Mouse (Mus musculus): ENCODE measurements around the gene Cfap221. TPM values are rescaled to one million over a fixed set of nuclear protein-coding genes. Genes with fewer than 3 reads are reported as not detected.

The Cfap221 gene
- polyA plus RNA-seq, 1 experiment from 2014 or later = 0.27 TPM

- H3K27me3 ChIP-seq = no peaks in the 10 kb centered on the region
- no peaks in the 10 kb centered on the region for H3K9me3 ChIP-seq
- H3K4me2 ChIP-seq (replicated peaks) = no peak overlapping the region
- H3K4me1 ChIP-seq = 0 out of 2 replicates have a peak, but pooled peaks cover 6% of the 10 kb centered on the region
- no peaks in the 10 kb centered on the region for H3K36me3 ChIP-seq
- no peak overlapping the region for H3K27ac ChIP-seq
- WGBS = 86% methylated on average over 3 of the region's 3 CpGs
- H3K4me3 ChIP-seq = no peak overlapping the region
- H3K9ac ChIP-seq = no peak overlapping the region
- no peak for ATAC-seq (ENCODE audit: insufficient number of reproducible peaks, insufficient read depth, low FRiP score, low TSS enrichment)
Measured at GRCm38 (mm10) chr1:119893600-119893999, 103.4 kb downstream of the Cfap221 start.

GRCm38 (mm10) chr1:119892933-119893332, 104.1 kb downstream of the Cfap221 start:
- H3K4me1 ChIP-seq = 0 out of 2 replicates have a peak, but pooled peaks cover 6% of the 10 kb centered on the region
- no peaks in the 10 kb centered on the region for H3K9me3 ChIP-seq
- WGBS = 74% methylated on average over 6 of the region's 6 CpGs
- no peak overlapping the region for H3K27ac ChIP-seq
- H3K36me3 ChIP-seq = no peaks in the 10 kb centered on the region
- no peaks in the 10 kb centered on the region for H3K27me3 ChIP-seq
- no peak overlapping the region for H3K4me3 ChIP-seq
- no peak for ATAC-seq (ENCODE audit: insufficient number of reproducible peaks, insufficient read depth, low FRiP score, low TSS enrichment)
- H3K9ac ChIP-seq = no peak overlapping the region
- H3K4me2 ChIP-seq (replicated peaks) = no peak overlapping the region

GRCm38 (mm10) chr1:119891865-119892264, 105.2 kb downstream of the Cfap221 start:
- no peaks in the 10 kb centered on the region for H3K27me3 ChIP-seq
- 75% methylated on average over 4 of the region's 4 CpGs for WGBS
- no peak overlapping the region for H3K27ac ChIP-seq
- H3K36me3 ChIP-seq = no peaks in the 10 kb centered on the region
- H3K9ac ChIP-seq = no peak overlapping the region
- no peak overlapping the region for H3K4me2 ChIP-seq (replicated peaks)
- H3K4me3 ChIP-seq = no peak overlapping the region
- H3K9me3 ChIP-seq = no peaks in the 10 kb centered on the region
- peaks cover 6% of the 10 kb centered on the region; the same call in 1 of the 2 replicates for H3K4me1 ChIP-seq
- no peak for ATAC-seq (ENCODE audit: insufficient number of reproducible peaks, insufficient read depth, low FRiP score, low TSS enrichment)

- H3K36me3 ChIP-seq = no peaks in the 10 kb centered on the region
- no peak overlapping the region for H3K9ac ChIP-seq
- 88% methylated on average over 9 of the region's 9 CpGs for WGBS
- H3K9me3 ChIP-seq = no peaks in the 10 kb centered on the region
- no peak overlapping the region for H3K4me3 ChIP-seq
- no peak overlapping the region for H3K4me2 ChIP-seq (replicated peaks)
- H3K4me1 ChIP-seq = peaks cover 14% of the 10 kb centered on the region
- no peak overlapping the region for H3K27ac ChIP-seq
- ATAC-seq (ENCODE audit: insufficient number of reproducible peaks, insufficient read depth, low FRiP score, low TSS enrichment) = no peak
- no peaks in the 10 kb centered on the region for H3K27me3 ChIP-seq
Measured at GRCm38 (mm10) chr1:119891149-119891548, 105.9 kb downstream of the Cfap221 start.

GRCm38 (mm10) chr1:119889347-119889746, 107.7 kb downstream of the Cfap221 start:
- Histone ChIP-seq H3K27me3 (no peaks in the 10 kb centered on the region), H3K9me3 (no peaks in the 10 kb centered on the region), H3K36me3 (no peaks in the 10 kb centered on the region), H3K4me2 (replicated peaks) (no peak overlapping the region), H3K4me3 (no peak overlapping the region), H3K9ac (no peak overlapping the region), H3K4me1 (peaks cover 12% of the 10 kb centered on the region), H3K27ac (no peak overlapping the region)
- WGBS = 82% methylated on average over 16 of the region's 16 CpGs
- no peak for ATAC-seq (ENCODE audit: insufficient number of reproducible peaks, insufficient read depth, low FRiP score, low TSS enrichment)

- H3K4me1 ChIP-seq = peaks cover 12% of the 10 kb centered on the region
- H3K4me2 ChIP-seq (replicated peaks) = no peak overlapping the region
- no peak overlapping the region for H3K27ac ChIP-seq
- ATAC-seq (ENCODE audit: insufficient number of reproducible peaks, insufficient read depth, low FRiP score, low TSS enrichment) = no peak
- no peaks in the 10 kb centered on the region for H3K27me3 ChIP-seq
- H3K36me3 ChIP-seq = no peaks in the 10 kb centered on the region
- no peak overlapping the region for H3K4me3 ChIP-seq
- H3K9me3 ChIP-seq = no peaks in the 10 kb centered on the region
- no peak overlapping the region for H3K9ac ChIP-seq
- WGBS = 41% methylated on average over 7 of the region's 7 CpGs
Measured at GRCm38 (mm10) chr1:119886320-119886719, 110.7 kb downstream of the Cfap221 start.

GRCm38 (mm10) chr1:119884272-119884671, 112.8 kb downstream of the Cfap221 start:
- no peaks in the 10 kb centered on the region for H3K36me3 ChIP-seq
- no peaks in the 10 kb centered on the region for H3K27me3 ChIP-seq
- H3K9me3 ChIP-seq = no peaks in the 10 kb centered on the region
- no peak for ATAC-seq (ENCODE audit: insufficient number of reproducible peaks, insufficient read depth, low FRiP score, low TSS enrichment)
- no peak overlapping the region for H3K9ac ChIP-seq
- no peak overlapping the region for H3K4me2 ChIP-seq (replicated peaks)
- H3K4me3 ChIP-seq = no peak overlapping the region
- no peak overlapping the region for H3K27ac ChIP-seq
- WGBS = 85% methylated on average over 3 of the region's 3 CpGs
- peaks cover 12% of the 10 kb centered on the region for H3K4me1 ChIP-seq

- no peak for ATAC-seq (ENCODE audit: insufficient number of reproducible peaks, insufficient read depth, low FRiP score, low TSS enrichment)
- no peak overlapping the region for H3K27ac ChIP-seq
- no peaks in the 10 kb centered on the region for H3K27me3 ChIP-seq
- no peak overlapping the region for H3K4me2 ChIP-seq (replicated peaks)
- WGBS = 87% methylated on average over 7 of the region's 7 CpGs
- H3K9me3 ChIP-seq = no peaks in the 10 kb centered on the region
- no peak overlapping the region for H3K9ac ChIP-seq
- H3K4me1 ChIP-seq = 0 out of 2 replicates have a peak, but pooled peaks cover 3% of the 10 kb centered on the region
- H3K4me3 ChIP-seq = no peak overlapping the region
- no peaks in the 10 kb centered on the region for H3K36me3 ChIP-seq
Measured at GRCm38 (mm10) chr1:119878909-119879308, 118.1 kb downstream of the Cfap221 start.

- 0 out of 2 replicates have a peak, but pooled peaks cover 3% of the 10 kb centered on the region for H3K4me1 ChIP-seq
- H3K27ac ChIP-seq = no peak overlapping the region
- no peak for ATAC-seq (ENCODE audit: insufficient number of reproducible peaks, insufficient read depth, low FRiP score, low TSS enrichment)
- H3K36me3 ChIP-seq = no peaks in the 10 kb centered on the region
- H3K27me3 ChIP-seq = no peaks in the 10 kb centered on the region
- no peak overlapping the region for H3K9ac ChIP-seq
- 87% methylated on average over 4 of the region's 4 CpGs for WGBS
- no peak overlapping the region for H3K4me2 ChIP-seq (replicated peaks)
- H3K4me3 ChIP-seq = no peak overlapping the region
- no peaks in the 10 kb centered on the region for H3K9me3 ChIP-seq
Measured at GRCm38 (mm10) chr1:119877469-119877868, 119.6 kb downstream of the Cfap221 start.

Other genes with a start within 250 kb of the Cfap221 start
- gene Ptpn4, start 159.6 kb downstream of the Cfap221 start, polyA plus RNA-seq (2016; fragmentation: Nextera tagmentation; extraction: Ambion mirVana) = 8.4 and 9.2 TPM in 2 replicates
- gene Tmem177, start 84.0 kb downstream of the Cfap221 start, polyA plus RNA-seq (2016; fragmentation: Nextera tagmentation; extraction: Ambion mirVana) = 7.5 and 7.9 TPM in 2 replicates
- 0.20 and 0.47 TPM in 2 replicates for gene Sctr, start 9.7 kb upstream of the Cfap221 start, polyA plus RNA-seq (2016; fragmentation: Nextera tagmentation; extraction: Ambion mirVana)
- gene Tmem37, start 76.8 kb upstream of the Cfap221 start, polyA plus RNA-seq (2016; fragmentation: Nextera tagmentation; extraction: Ambion mirVana) = 6.9 and 8.7 TPM in 2 replicates
- 573 and 602 TPM in 2 replicates for gene Dbi, start 123.8 kb upstream of the Cfap221 start, polyA plus RNA-seq (2016; fragmentation: Nextera tagmentation; extraction: Ambion mirVana)
- gene 3110009E18Rik, start 124.0 kb upstream of the Cfap221 start, polyA plus RNA-seq (2016; fragmentation: Nextera tagmentation; extraction: Ambion mirVana) = 22.9 and 25.8 TPM in 2 replicates

Data from embryonic facial prominence, embryonic 12.5 days (tissue).